Mouse (Mus musculus) adipocyte (in vitro differentiated cells): Measurements from ENCODE around the gene Stk39.
A peak's percentile ranks its signal among the peaks of the same experiment; 100 is the strongest.

Source experiments
- DNase-seq: peaks from one replicate; pipeline ENCODE4 v3.0.0-alpha.2; 2016; ENCODE audit warnings: low spot score

Stk39 gene

GRCm38 (mm10) chr2:68382394-68383059 is 89.5 kb downstream of the Stk39 start:
- DNase-seq = no peak

- DNase-seq = no peak
These were observed 90.2 kb downstream of the Stk39 start for GRCm38 (mm10) chr2:68381881-68382280.

- DNase-seq = peak; percentile 36
These were observed 90.9 kb downstream of the Stk39 start for GRCm38 (mm10) chr2:68381205-68381604.

- peak; percentile 37 for DNase-seq
These were observed 92.4 kb downstream of the Stk39 start for GRCm38 (mm10) chr2:68379631-68380030.

GRCm38 (mm10) chr2:68378319-68378718 is 93.7 kb downstream of the Stk39 start:
- DNase-seq = peak; percentile 30

- DNase-seq = no peak
These were observed 94.8 kb downstream of the Stk39 start for GRCm38 (mm10) chr2:68377251-68377681.

- peak; percentile 93 for DNase-seq
These were observed 95.4 kb downstream of the Stk39 start for GRCm38 (mm10) chr2:68376660-68377059.

- no peak for DNase-seq
These were observed 97.9 kb downstream of the Stk39 start for GRCm38 (mm10) chr2:68374202-68374601.

- no peak for DNase-seq
These were observed 100.2 kb downstream of the Stk39 start for GRCm38 (mm10) chr2:68371912-68372311.

GRCm38 (mm10) chr2:68370326-68370725 is 101.7 kb downstream of the Stk39 start:
- DNase-seq = peak; percentile 80

- DNase-seq = no peak
These were observed 103.0 kb downstream of the Stk39 start for GRCm38 (mm10) chr2:68369080-68369479.

GRCm38 (mm10) chr2:68367944-68368343 is 104.1 kb downstream of the Stk39 start:
- no peak for DNase-seq

GRCm38 (mm10) chr2:68366897-68367193 is 105.2 kb downstream of the Stk39 start:
- no peak for DNase-seq

GRCm38 (mm10) chr2:68366091-68366896 is 105.8 kb downstream of the Stk39 start:
- no peak for DNase-seq

- no peak for DNase-seq
These were observed 106.6 kb downstream of the Stk39 start for GRCm38 (mm10) chr2:68365504-68365903.

GRCm38 (mm10) chr2:68364181-68364900 is 107.7 kb downstream of the Stk39 start:
- peak; percentile 63 for DNase-seq

GRCm38 (mm10) chr2:68363159-68363558 is 108.9 kb downstream of the Stk39 start:
- DNase-seq = no peak

GRCm38 (mm10) chr2:68361701-68362100 is 110.4 kb downstream of the Stk39 start:
- no peak for DNase-seq

- peak; percentile 74 for DNase-seq
These were observed 121.4 kb downstream of the Stk39 start for GRCm38 (mm10) chr2:68350621-68351020.

- DNase-seq = peak; percentile 79
These were observed 122.3 kb downstream of the Stk39 start for GRCm38 (mm10) chr2:68349593-68350383.

GRCm38 (mm10) chr2:68348966-68349365 is 123.1 kb downstream of the Stk39 start:
- no peak for DNase-seq

- DNase-seq = no peak
These were observed 125.3 kb downstream of the Stk39 start for GRCm38 (mm10) chr2:68346606-68347237.
